Mouse (Mus musculus): ENCODE data around the gene Aacs. TPM values are rescaled to one million over a fixed set of nuclear protein-coding genes. Genes with fewer than 3 reads are reported as not detected.

Aacs gene
- polyA plus RNA-seq, 1 experiment from 2014 or later: 20.6 TPM

DNA sequence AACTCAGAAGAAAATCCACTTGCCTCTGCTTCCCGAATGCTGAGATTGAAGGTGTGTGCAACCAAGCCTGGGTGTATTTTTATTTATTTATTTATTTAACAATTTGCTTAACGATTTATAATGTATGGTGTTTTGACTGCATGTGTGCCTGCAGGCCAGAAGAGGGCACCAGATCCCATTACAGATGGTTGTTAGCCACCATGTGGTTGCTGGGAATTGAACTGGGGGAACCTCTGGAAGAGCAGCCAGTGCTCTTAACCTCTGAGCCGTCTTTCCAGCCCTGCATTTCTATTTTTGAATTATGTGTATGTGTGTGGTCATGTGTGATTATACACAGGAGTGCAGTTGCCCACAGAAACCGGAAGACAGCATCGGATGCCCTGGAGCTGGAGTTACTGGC, 32.3 kb upstream of the Aacs start:
- Histone ChIP-seq H3K36me3 (ENCODE audit: control insufficient read depth, insufficient read depth) (no peaks in the 10 kb centered on the region; the same call in 1 of the 2 replicates), H3K9ac (ENCODE audit: low read depth, low read length) (no peak overlapping the region), H3K4me3 (ENCODE audit: low read depth, low read length) (no peak overlapping the region), H3K4me2 (ENCODE audit: low read depth, low read length) (no peak overlapping the region), H3K9me3 (replicated peaks; ENCODE audit: control insufficient read depth, low read length) (no peaks in the 10 kb centered on the region), H3K27ac (ENCODE audit: low read length) (no peak overlapping the region), H3K4me1 (ENCODE audit: control insufficient read depth, low read depth, low read length) (peaks cover 25% of the 10 kb centered on the region), H3K27me3 (ENCODE audit: control insufficient read depth, insufficient read depth, low read depth, low read length) (no peaks in the 10 kb centered on the region)
- WGBS (ENCODE audit: insufficient replicate concordance): 67% methylated on average over 5 of the region's 5 CpGs
- ATAC-seq (ENCODE audit: low read depth): no peak

GRCm38 (mm10) chr5:125443915-125444314, 31.7 kb upstream of the Aacs start:
- 33% methylated on average over 3 of the region's 3 CpGs for WGBS (ENCODE audit: insufficient replicate concordance)
- no peak for ATAC-seq (ENCODE audit: low read depth)
- Histone ChIP-seq H3K9ac (ENCODE audit: low read depth, low read length) (no peak overlapping the region), H3K4me2 (ENCODE audit: low read depth, low read length) (no peak overlapping the region), H3K36me3 (ENCODE audit: control insufficient read depth, insufficient read depth) (no peaks in the 10 kb centered on the region; the same call in 1 of the 2 replicates), H3K4me3 (ENCODE audit: low read depth, low read length) (no peak overlapping the region), H3K4me1 (ENCODE audit: control insufficient read depth, low read depth, low read length) (peaks cover 25% of the 10 kb centered on the region), H3K27ac (ENCODE audit: low read length) (no peak overlapping the region), H3K27me3 (ENCODE audit: control insufficient read depth, insufficient read depth, low read depth, low read length) (no peaks in the 10 kb centered on the region), H3K9me3 (replicated peaks; ENCODE audit: control insufficient read depth, low read length) (no peaks in the 10 kb centered on the region)

GRCm38 (mm10) chr5:125444554-125444953, 31.1 kb upstream of the Aacs start:
- Histone ChIP-seq H3K9me3 (replicated peaks; ENCODE audit: control insufficient read depth, low read length) (no peaks in the 10 kb centered on the region), H3K36me3 (ENCODE audit: control insufficient read depth, insufficient read depth) (no peaks in the 10 kb centered on the region; the same call in 1 of the 2 replicates), H3K4me1 (ENCODE audit: control insufficient read depth, low read depth, low read length) (peaks cover 25% of the 10 kb centered on the region), H3K27me3 (ENCODE audit: control insufficient read depth, insufficient read depth, low read depth, low read length) (no peaks in the 10 kb centered on the region), H3K4me3 (ENCODE audit: low read depth, low read length) (no peak overlapping the region), H3K27ac (ENCODE audit: low read length) (no peak overlapping the region), H3K9ac (ENCODE audit: low read depth, low read length) (no peak overlapping the region), H3K4me2 (ENCODE audit: low read depth, low read length) (no peak overlapping the region)
- ATAC-seq (ENCODE audit: low read depth): no peak
- WGBS (ENCODE audit: insufficient replicate concordance): 42% methylated on average over 4 of the region's 4 CpGs

DNA sequence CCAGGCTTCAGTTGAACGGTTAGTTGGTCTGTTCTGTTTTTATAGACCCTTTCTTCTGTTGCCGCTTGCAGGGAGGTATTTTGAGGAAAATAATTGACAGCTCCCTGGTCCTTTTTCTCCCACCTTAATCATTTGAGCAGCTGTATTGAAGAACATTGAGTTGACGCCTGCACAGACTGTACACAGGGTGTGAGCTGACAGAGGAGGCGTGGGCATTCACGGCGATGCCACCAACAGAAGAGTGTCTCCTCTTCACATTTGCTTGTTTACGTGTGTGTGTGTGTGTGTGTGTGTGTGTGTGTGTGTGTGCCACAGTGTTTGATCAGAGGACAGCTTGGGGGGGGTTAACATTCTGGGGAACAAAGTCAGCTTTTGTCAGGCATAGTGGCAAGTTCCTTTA, 29.3 kb upstream of the Aacs start:
- Histone ChIP-seq H3K4me3 (ENCODE audit: low read depth, low read length) (no peak overlapping the region), H3K4me1 (ENCODE audit: control insufficient read depth, low read depth, low read length) (peaks cover 17% of the 10 kb centered on the region), H3K9ac (ENCODE audit: low read depth, low read length) (no peak overlapping the region), H3K27ac (ENCODE audit: low read length) (no peak overlapping the region), H3K27me3 (ENCODE audit: control insufficient read depth, insufficient read depth, low read depth, low read length) (no peaks in the 10 kb centered on the region), H3K4me2 (ENCODE audit: low read depth, low read length) (no peak overlapping the region), H3K9me3 (replicated peaks; ENCODE audit: control insufficient read depth, low read length) (no peaks in the 10 kb centered on the region), H3K36me3 (ENCODE audit: control insufficient read depth, insufficient read depth) (no peaks in the 10 kb centered on the region; the same call in 1 of the 2 replicates)
- WGBS (ENCODE audit: insufficient replicate concordance): 71% methylated on average over 7 of the region's 7 CpGs
- ATAC-seq (ENCODE audit: low read depth): no peak

GRCm38 (mm10) chr5:125448026-125448425, 27.6 kb upstream of the Aacs start:
- Histone ChIP-seq H3K36me3 (ENCODE audit: control insufficient read depth, insufficient read depth) (no peaks in the 10 kb centered on the region; the same call in 1 of the 2 replicates), H3K9ac (ENCODE audit: low read depth, low read length) (no peak overlapping the region), H3K4me1 (ENCODE audit: control insufficient read depth, low read depth, low read length) (peaks cover 6% of the 10 kb centered on the region), H3K9me3 (replicated peaks; ENCODE audit: control insufficient read depth, low read length) (no peaks in the 10 kb centered on the region), H3K4me2 (ENCODE audit: low read depth, low read length) (no peak overlapping the region), H3K4me3 (ENCODE audit: low read depth, low read length) (no peak overlapping the region), H3K27ac (ENCODE audit: low read length) (no peak overlapping the region), H3K27me3 (ENCODE audit: control insufficient read depth, insufficient read depth, low read depth, low read length) (no peaks in the 10 kb centered on the region)
- WGBS (ENCODE audit: insufficient replicate concordance): 64% methylated on average over 3 of the region's 3 CpGs
- no peak for ATAC-seq (ENCODE audit: low read depth)

- H3K27me3 ChIP-seq (ENCODE audit: control insufficient read depth, insufficient read depth, low read depth, low read length): no peaks in the 10 kb centered on the region
- H3K36me3 ChIP-seq (ENCODE audit: control insufficient read depth, insufficient read depth): no peaks in the 10 kb centered on the region; the same call in 1 of the 2 replicates
- peaks cover 6% of the 10 kb centered on the region for H3K4me1 ChIP-seq (ENCODE audit: control insufficient read depth, low read depth, low read length)
- no peaks in the 10 kb centered on the region for H3K9me3 ChIP-seq (replicated peaks; ENCODE audit: control insufficient read depth, low read length)
- H3K4me3 ChIP-seq (ENCODE audit: low read depth, low read length): no peak overlapping the region
- no peak overlapping the region for H3K9ac ChIP-seq (ENCODE audit: low read depth, low read length)
- H3K4me2 ChIP-seq (ENCODE audit: low read depth, low read length): no peak overlapping the region
- 53% methylated on average over 4 of the region's 4 CpGs for WGBS (ENCODE audit: insufficient replicate concordance)
- no peak for ATAC-seq (ENCODE audit: low read depth)
- H3K27ac ChIP-seq (ENCODE audit: low read length): no peak overlapping the region
Measured at GRCm38 (mm10) chr5:125448631-125449030, 27.0 kb upstream of the Aacs start.

GRCm38 (mm10) chr5:125449306-125449705, 26.3 kb upstream of the Aacs start:
- no peak for ATAC-seq (ENCODE audit: low read depth)
- no peak overlapping the region for H3K4me2 ChIP-seq (ENCODE audit: low read depth, low read length)
- H3K36me3 ChIP-seq (ENCODE audit: control insufficient read depth, insufficient read depth): no peaks in the 10 kb centered on the region
- H3K9ac ChIP-seq (ENCODE audit: low read depth, low read length): no peak overlapping the region
- no peaks in the 10 kb centered on the region for H3K9me3 ChIP-seq (replicated peaks; ENCODE audit: control insufficient read depth, low read length)
- H3K4me1 ChIP-seq (ENCODE audit: control insufficient read depth, low read depth, low read length): peaks cover 3% of the 10 kb centered on the region
- 61% methylated on average over 5 of the region's 5 CpGs for WGBS (ENCODE audit: insufficient replicate concordance)
- H3K27ac ChIP-seq (ENCODE audit: low read length): no peak overlapping the region
- no peaks in the 10 kb centered on the region for H3K27me3 ChIP-seq (ENCODE audit: control insufficient read depth, insufficient read depth, low read depth, low read length)
- H3K4me3 ChIP-seq (ENCODE audit: low read depth, low read length): no peak overlapping the region

- H3K9me3 ChIP-seq (replicated peaks; ENCODE audit: control insufficient read depth, low read length): no peaks in the 10 kb centered on the region
Measured at GRCm38 (mm10) chr5:125452573-125452972, 23.0 kb upstream of the Aacs start.

GRCm38 (mm10) chr5:125456100-125456499, 19.5 kb upstream of the Aacs start:
- peak; percentile 56 for ATAC-seq (ENCODE audit: low read depth)
- Histone ChIP-seq H3K9ac (ENCODE audit: low read depth, low read length) (no peak overlapping the region), H3K9me3 (replicated peaks; ENCODE audit: control insufficient read depth, low read length) (no peaks in the 10 kb centered on the region), H3K4me1 (ENCODE audit: control insufficient read depth, low read depth, low read length) (peaks cover 20% of the 10 kb centered on the region), H3K4me3 (ENCODE audit: low read depth, low read length) (no peak overlapping the region), H3K36me3 (ENCODE audit: control insufficient read depth, insufficient read depth) (peaks cover 2% of the 10 kb centered on the region; the same call in 1 of the 2 replicates), H3K27me3 (ENCODE audit: control insufficient read depth, insufficient read depth, low read depth, low read length) (no peaks in the 10 kb centered on the region), H3K27ac (ENCODE audit: low read length) (peak overlapping the region; percentile 28; the same call in 1 of the 2 replicates), H3K4me2 (ENCODE audit: low read depth, low read length) (no peak overlapping the region)
- WGBS (ENCODE audit: insufficient replicate concordance): 29% methylated on average over 6 of the region's 6 CpGs

More at GRCm38 (mm10) chr5:125452573-125452972, 23.0 kb upstream of the Aacs start:
- Histone ChIP-seq H3K4me2 (ENCODE audit: low read depth, low read length) (no peak overlapping the region), H3K4me1 (ENCODE audit: control insufficient read depth, low read depth, low read length) (peaks cover 15% of the 10 kb centered on the region), H3K9ac (ENCODE audit: low read depth, low read length) (no peak overlapping the region), H3K36me3 (ENCODE audit: control insufficient read depth, insufficient read depth) (peaks cover 2% of the 10 kb centered on the region; the same call in 1 of the 2 replicates), H3K4me3 (ENCODE audit: low read depth, low read length) (no peak overlapping the region), H3K27me3 (ENCODE audit: control insufficient read depth, insufficient read depth, low read depth, low read length) (no peaks in the 10 kb centered on the region), H3K27ac (ENCODE audit: low read length) (no peak overlapping the region)
- peak; percentile 73 for ATAC-seq (ENCODE audit: low read depth)
- WGBS (ENCODE audit: insufficient replicate concordance): 66% methylated on average over 9 of the region's 9 CpGs

All from liver, embryonic 16.5 days (tissue).